Mouse (Mus musculus): ENCODE results near the gene Clstn3.
"Not testable (repeated sequence)": the region's sequence is repeated elsewhere in the genome, so short reads cannot be mapped to it uniquely, and the experiment has no call there.

Clstn3 gene

GRCm38 (mm10) chr6:124414150-124414926 is 50.3 kb downstream of the Clstn3 start:
- peak; percentile 41 for DNase-seq (ENCODE audit: low spot score)

GRCm38 (mm10) chr6:124413770-124414149 is 50.8 kb downstream of the Clstn3 start:
- DNase-seq (ENCODE audit: low spot score), result no peak

- DNase-seq (ENCODE audit: low spot score), result no peak
These were observed 56.2 kb downstream of the Clstn3 start for GRCm38 (mm10) chr6:124408355-124408754.

DNA sequence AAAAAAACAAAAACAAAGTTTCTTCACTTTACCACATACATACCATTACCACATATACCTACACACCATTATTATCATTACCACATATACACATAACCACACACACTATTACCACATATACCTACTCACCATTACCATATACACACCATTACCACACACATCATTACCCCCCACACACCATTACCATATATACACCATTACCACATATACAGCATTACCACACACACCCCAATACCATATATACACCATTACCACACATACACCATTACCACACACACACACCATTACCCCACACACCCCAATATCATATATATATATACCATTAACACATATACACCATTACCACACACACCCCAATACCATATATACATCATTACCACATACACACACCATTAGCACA is 57.4 kb downstream of the Clstn3 start:
- DNase-seq (ENCODE audit: low spot score), result no peak

DNA sequence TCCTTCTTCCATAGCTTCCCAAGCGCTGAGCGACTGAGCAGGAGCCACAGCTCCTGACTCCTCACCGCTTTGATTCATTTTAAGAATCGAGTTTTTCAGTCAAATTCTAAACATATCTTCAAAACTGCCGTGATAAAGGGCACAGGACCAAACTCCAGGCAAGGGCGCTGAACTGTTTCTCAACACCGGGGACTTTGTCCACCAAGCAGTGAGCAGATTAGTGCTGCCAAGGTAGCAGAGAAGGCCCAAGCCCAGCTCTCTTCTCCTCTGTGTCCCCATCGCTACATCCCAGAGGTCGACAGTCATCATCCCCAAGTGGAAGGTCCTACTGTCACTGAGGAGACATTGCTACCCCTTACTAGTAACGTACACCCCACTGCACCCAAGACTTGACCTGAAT is 58.3 kb downstream of the Clstn3 start:
- no peak for DNase-seq (ENCODE audit: low spot score)

DNA sequence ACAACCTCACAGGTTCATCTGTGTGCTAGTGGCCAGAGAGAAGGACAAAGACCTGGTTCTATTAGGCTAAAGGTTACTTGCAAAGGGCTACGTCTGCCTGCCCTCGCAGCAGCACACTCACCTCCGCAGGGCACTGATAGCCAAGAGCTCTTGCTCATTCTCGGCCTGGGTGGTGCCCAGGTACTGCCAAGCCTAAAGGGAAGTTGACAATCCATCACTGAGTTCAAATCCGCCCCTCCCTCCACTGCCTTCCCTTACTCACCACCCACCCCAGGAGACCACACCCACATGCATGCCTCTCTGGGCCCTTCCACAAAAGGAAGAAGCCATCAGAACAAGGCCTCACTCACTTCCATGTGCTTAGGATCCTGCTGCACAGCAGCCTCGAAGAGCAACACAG is 64.9 kb downstream of the Clstn3 start:
- DNase-seq (ENCODE audit: low spot score), result no peak

DNA sequence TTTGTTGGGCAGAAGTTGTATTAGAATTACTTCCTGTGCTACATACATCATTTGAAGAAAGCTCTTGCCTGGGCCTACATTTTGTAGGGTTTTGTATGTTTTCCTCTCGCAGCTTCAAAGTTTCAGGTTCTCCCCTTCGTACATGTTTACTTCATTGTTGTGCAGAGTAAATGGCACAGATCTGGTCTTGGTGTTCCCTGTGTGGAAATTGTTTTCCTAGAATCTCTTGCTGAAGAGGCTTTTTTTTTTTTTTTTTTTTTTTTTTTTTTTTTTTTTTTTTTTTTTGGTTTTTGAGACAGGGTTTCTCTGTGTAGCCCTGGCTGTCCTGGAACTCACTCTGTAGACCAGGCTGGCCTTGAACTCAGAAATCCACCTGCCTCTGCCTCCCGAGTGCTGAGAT is 69.6 kb downstream of the Clstn3 start:
- DNase-seq (ENCODE audit: low spot score), result not testable (repeated sequence)

All from layer of hippocampus, adult 11-12 months (tissue).